Comparison of ENCODE assay signal across 13 mouse cellular contexts in genomic region chr14:16772927-16773326, GRCm38 (mm10).
"Had no signal": no experiment of that assay in that cellular context is flagged by ENCODE, and none has a peak within 500 bp of the region (broad histone marks: within the 10 kb centered on the region; RNA-seq: fewer than 3 reads in every experiment).

No protein-coding gene starts in this region.

- H3K9ac ChIP-seq: limb, embryonic 15.5 days; liver, embryonic 12.5 days; midbrain, embryonic 12.5 days; neural tube, embryonic 13.5 days had no signal

- H3K9me3 ChIP-seq: limb, embryonic 15.5 days; liver, embryonic 12.5 days; midbrain, embryonic 12.5 days; neural tube, embryonic 13.5 days had no signal

- H3K27me3 ChIP-seq: limb, embryonic 15.5 days; liver, embryonic 12.5 days; midbrain, embryonic 12.5 days; neural tube, embryonic 13.5 days had no signal

- H3K4me2 ChIP-seq: limb, embryonic 15.5 days; liver, embryonic 12.5 days; midbrain, embryonic 12.5 days; neural tube, embryonic 13.5 days had no signal

- ATAC-seq: intestine, embryonic 16.5 days; liver, embryonic 12.5 days; midbrain, embryonic 16.5 days had no signal

- H3K36me3 ChIP-seq: limb, embryonic 15.5 days; liver, embryonic 12.5 days; midbrain, embryonic 12.5 days; neural tube, embryonic 13.5 days had no signal

- H3K27ac ChIP-seq: limb, embryonic 15.5 days; liver, embryonic 12.5 days; midbrain, embryonic 12.5 days; neural tube, embryonic 13.5 days had no signal

- H3K4me1 ChIP-seq: limb, embryonic 15.5 days; liver, embryonic 12.5 days; midbrain, embryonic 12.5 days; neural tube, embryonic 13.5 days had no signal

- DNase-seq: layer of hippocampus, adult 9-11 months; layer of hippocampus, postnatal 36 days; retina, postnatal 1 day; right cerebral cortex, postnatal 4 days; spleen, adult 18-20 months; thymus, adult 18-20 months; thymus, postnatal 14 days had no signal

- H3K4me3 ChIP-seq: limb, embryonic 15.5 days; liver, embryonic 12.5 days; midbrain, embryonic 12.5 days; neural tube, embryonic 13.5 days had no signal
